Mouse (Mus musculus) liver, postnatal 0 days (tissue): ENCODE data around the gene Slc17a8. TPM values are rescaled to one million over a fixed set of nuclear protein-coding genes. Genes with fewer than 3 reads are reported as not detected.

ENCODE experiments used
- ATAC-seq: fragments of 200-750 bp; cut with Nextera tagmentation; 2 replicates; pipeline ENCODE4 v1.8.0; 2017; ENCODE audit warnings: mild to moderate bottlenecking, moderate library complexity
- DNase-seq: peaks from one replicate; pipeline ENCODE4 v3.0.0-alpha.2; 2016
- H3K27ac ChIP-seq: fragments of 300-500 bp; sonication (generic); 2 replicates; pipeline ENCODE4 v1.5.1; 2014; ENCODE audit warnings: antibody characterized with exemption, moderate library complexity, mild to moderate bottlenecking, low read depth
- H3K27me3 ChIP-seq: fragments of 300-500 bp; sonication (generic); 2 replicates; pipeline ENCODE4 v1.6.1; 2014; ENCODE audit warnings: low read length, control low read depth, mixed read lengths; ENCODE audit not compliant: insufficient read depth
- H3K36me3 ChIP-seq: fragments of 300-500 bp; sonication (generic); replicated peaks from 2 replicates; pipeline ENCODE4 v1.6.1; 2014; ENCODE audit warnings: mild to moderate bottlenecking, control low read depth, low read length, moderate library complexity, mixed read lengths; ENCODE audit not compliant: insufficient read depth
- H3K4me1 ChIP-seq: fragments of 300-500 bp; sonication (generic); 2 replicates; pipeline ENCODE4 v1.6.1; 2014; ENCODE audit warnings: antibody characterized with exemption, mild to moderate bottlenecking, control low read depth; ENCODE audit not compliant: insufficient read depth
- H3K4me2 ChIP-seq: fragments of 300-500 bp; sonication (generic); 2 replicates; pipeline ENCODE4 v1.6.1; 2014; ENCODE audit warnings: low read depth, mild to moderate bottlenecking, low read length, moderate library complexity, mixed read lengths
- H3K4me3 ChIP-seq: fragments of 300-500 bp; sonication (generic); 2 replicates; pipeline ENCODE4 v1.5.1; 2014; ENCODE audit warnings: low read depth, low read length
- H3K9ac ChIP-seq: fragments of 300-500 bp; sonication (generic); replicated peaks from 2 replicates; pipeline ENCODE4 v1.6.1; 2014; ENCODE audit warnings: mild to moderate bottlenecking, moderate library complexity
- H3K9me3 ChIP-seq: fragments of 300-500 bp; sonication (generic); 2 replicates; pipeline ENCODE4 v1.6.1; 2016; ENCODE audit warnings: mild to moderate bottlenecking, control low read depth, low read length, mixed read lengths
- CTCF ChIP-seq: sonication (generic); IDR thresholded peaks from 2 replicates; pipeline ENCODE4 v1.5.1; 2016; ENCODE audit warnings: antibody characterized with exemption, low read depth
- EP300 ChIP-seq: IDR thresholded peaks from 2 replicates; pipeline ENCODE4 v1.6.1; 2016; ENCODE audit warnings: antibody characterized with exemption, low read depth, mild to moderate bottlenecking
- WGBS: fragments of 180-500 bp; shearing (Covaris S2); extraction: QIAGEN DNeasy Blood & Tissue Kit; methylation state at CpG from one replicate; pipeline ENCODE4 v1.1.7; 2014; ENCODE audit not compliant: insufficient replicate concordance; 5-methylcytosine and 5-hydroxymethylcytosine counted together
- polyA plus RNA-seq: library from polyadenylated mRNA; unstranded; fragments of >200 nt; fragmentation: Nextera tagmentation; extraction: Ambion mirVana; gene quantifications from 2 replicates; pipeline ENCODE4 v1.2.1, GENCODE M21; 2015

Gene Slc17a8
- polyA plus RNA-seq, 1 experiment from 2014 or later: 0.11 TPM

DNA sequence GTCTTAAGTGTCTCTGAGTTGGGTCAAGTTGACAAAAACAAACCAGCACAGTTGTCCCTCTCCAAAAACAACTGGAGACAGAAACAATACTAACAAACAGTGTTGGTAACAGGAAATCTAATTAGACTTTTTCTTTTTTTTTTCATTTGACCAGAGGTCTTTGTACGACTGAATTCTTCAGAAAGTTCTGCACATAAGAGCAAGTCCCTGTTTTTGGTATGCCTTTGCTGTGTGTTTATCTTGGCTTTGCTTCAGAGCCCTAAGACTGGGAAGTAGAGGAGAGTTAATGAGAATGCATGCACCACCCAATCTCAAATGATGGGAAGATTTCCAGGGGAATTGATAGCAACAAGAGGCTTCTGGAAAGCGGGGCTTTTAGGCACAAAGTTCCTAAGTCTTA is 74.1 kb downstream of the Slc17a8 start:
- TF ChIP-seq EP300 (no peak), CTCF (no peak)
- Histone ChIP-seq H3K4me3 (no peak overlapping the region), H3K27ac (no peak overlapping the region), H3K9ac (no peak overlapping the region), H3K9me3 (no peaks in the 10 kb centered on the region), H3K4me1 (no peaks in the 10 kb centered on the region), H3K4me2 (no peak overlapping the region), H3K36me3 (no peaks in the 10 kb centered on the region), H3K27me3 (no peaks in the 10 kb centered on the region)
- no peak for DNase-seq
- 61% methylated on average over 2 of the region's 2 CpGs for WGBS
- ATAC-seq: no peak

GRCm38 (mm10) chr10:89543867-89544266 is 77.2 kb downstream of the Slc17a8 start:
- no peaks in the 10 kb centered on the region for H3K4me1 ChIP-seq
- DNase-seq: no peak
- no peak overlapping the region for H3K4me2 ChIP-seq
- H3K27me3 ChIP-seq: no peaks in the 10 kb centered on the region
- no peak overlapping the region for H3K9ac ChIP-seq
- 72% methylated on average over 6 of the region's 6 CpGs for WGBS
- no peaks in the 10 kb centered on the region for H3K36me3 ChIP-seq
- no peaks in the 10 kb centered on the region for H3K9me3 ChIP-seq
- no peak for TF ChIP-seq CTCF
- no peak overlapping the region for H3K4me3 ChIP-seq
- no peak for ATAC-seq
- H3K27ac ChIP-seq: no peak overlapping the region

- H3K9me3 ChIP-seq: no peaks in the 10 kb centered on the region
- no peak overlapping the region for H3K4me3 ChIP-seq
- no peaks in the 10 kb centered on the region for H3K4me1 ChIP-seq
- no peak for DNase-seq
- H3K27me3 ChIP-seq: no peaks in the 10 kb centered on the region
- no peaks in the 10 kb centered on the region for H3K36me3 ChIP-seq
- WGBS: 84% methylated on average over 3 of the region's 3 CpGs
- ATAC-seq: no peak
- no peak overlapping the region for H3K27ac ChIP-seq
- H3K4me2 ChIP-seq: no peak overlapping the region
- H3K9ac ChIP-seq: no peak overlapping the region
- TF ChIP-seq CTCF (no peak), EP300 (no peak)
Measured at GRCm38 (mm10) chr10:89542321-89542720, 78.7 kb downstream of the Slc17a8 start.

GRCm38 (mm10) chr10:89532929-89533727 is 87.9 kb downstream of the Slc17a8 start, which contains the start of gene Nr1h4:
TSS of gene Nr1h4 (minus strand) at chr10:89533585.
- Histone ChIP-seq H3K4me2 (peak within 1 kb of the TSS; percentile 69), H3K27ac (peak within 1 kb of the TSS; percentile 86), H3K36me3 (no peaks in the 10 kb centered on the region), H3K9ac (peak within 1 kb of the TSS; percentile 48), H3K4me3 (peak within 1 kb of the TSS; percentile 46), H3K9me3 (no peaks in the 10 kb centered on the region), H3K27me3 (no peaks in the 10 kb centered on the region), H3K4me1 (peaks cover 26% of the 10 kb centered on the region)
- peak; percentile 73 for DNase-seq
- 56% methylated on average over 17 of the region's 17 CpGs for WGBS
- ATAC-seq: peak; percentile 75
- TF ChIP-seq CTCF: peak; percentile 15; the same call in 1 of the 2 replicates
- TF ChIP-seq EP300: no peak

- Histone ChIP-seq H3K4me3 (peak overlapping the region; percentile 46), H3K9ac (peak overlapping the region; percentile 48), H3K27me3 (no peaks in the 10 kb centered on the region), H3K36me3 (no peaks in the 10 kb centered on the region), H3K27ac (peak overlapping the region; percentile 86), H3K9me3 (no peaks in the 10 kb centered on the region), H3K4me2 (peak overlapping the region; percentile 69), H3K4me1 (peaks cover 26% of the 10 kb centered on the region)
- TF ChIP-seq CTCF (no peak), EP300 (no peak)
- ATAC-seq (no peak; the same call in 1 of the 2 replicates), DNase-seq (no peak)
- WGBS: 58% methylated on average over 5 of the region's 5 CpGs
Measured at GRCm38 (mm10) chr10:89532451-89532850, 88.6 kb downstream of the Slc17a8 start.

DNA sequence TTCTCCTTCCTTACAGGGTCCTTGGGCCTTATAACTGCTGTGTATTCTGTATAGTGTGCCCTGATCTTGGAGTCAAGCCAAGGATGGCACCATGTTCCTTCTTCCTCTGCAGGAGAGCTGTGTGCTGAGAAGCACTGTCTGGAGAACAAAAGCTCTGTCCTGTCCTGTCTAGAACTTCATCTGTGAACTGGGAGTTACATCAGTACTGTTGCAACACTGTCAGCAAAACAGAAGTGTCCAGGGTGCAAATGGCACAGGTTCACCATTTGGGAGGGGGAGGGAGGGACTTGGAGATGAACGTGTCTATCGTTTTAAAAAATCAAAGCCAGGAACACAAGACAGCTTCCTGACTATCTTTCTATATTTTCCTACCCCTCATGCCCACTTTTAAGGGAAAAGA is 89.1 kb downstream of the Slc17a8 start:
- ATAC-seq (peak; percentile 78), DNase-seq (peak; percentile 47)
- peak overlapping the region; percentile 69 for H3K4me2 ChIP-seq
- H3K9ac ChIP-seq: no peak overlapping the region
- H3K27me3 ChIP-seq: no peaks in the 10 kb centered on the region
- H3K4me1 ChIP-seq: peaks cover 28% of the 10 kb centered on the region
- peak overlapping the region; percentile 46; the same call in 1 of the 2 replicates for H3K4me3 ChIP-seq
- no peaks in the 10 kb centered on the region for H3K9me3 ChIP-seq
- no peaks in the 10 kb centered on the region for H3K36me3 ChIP-seq
- no peak for TF ChIP-seq CTCF
- 0 out of 2 replicates have a peak, but pooled peaks have one; percentile 22 for TF ChIP-seq EP300
- H3K27ac ChIP-seq: peak overlapping the region; percentile 86
- WGBS: 53% methylated on average over 2 of the region's 2 CpGs
